In the genomic region with DNA sequence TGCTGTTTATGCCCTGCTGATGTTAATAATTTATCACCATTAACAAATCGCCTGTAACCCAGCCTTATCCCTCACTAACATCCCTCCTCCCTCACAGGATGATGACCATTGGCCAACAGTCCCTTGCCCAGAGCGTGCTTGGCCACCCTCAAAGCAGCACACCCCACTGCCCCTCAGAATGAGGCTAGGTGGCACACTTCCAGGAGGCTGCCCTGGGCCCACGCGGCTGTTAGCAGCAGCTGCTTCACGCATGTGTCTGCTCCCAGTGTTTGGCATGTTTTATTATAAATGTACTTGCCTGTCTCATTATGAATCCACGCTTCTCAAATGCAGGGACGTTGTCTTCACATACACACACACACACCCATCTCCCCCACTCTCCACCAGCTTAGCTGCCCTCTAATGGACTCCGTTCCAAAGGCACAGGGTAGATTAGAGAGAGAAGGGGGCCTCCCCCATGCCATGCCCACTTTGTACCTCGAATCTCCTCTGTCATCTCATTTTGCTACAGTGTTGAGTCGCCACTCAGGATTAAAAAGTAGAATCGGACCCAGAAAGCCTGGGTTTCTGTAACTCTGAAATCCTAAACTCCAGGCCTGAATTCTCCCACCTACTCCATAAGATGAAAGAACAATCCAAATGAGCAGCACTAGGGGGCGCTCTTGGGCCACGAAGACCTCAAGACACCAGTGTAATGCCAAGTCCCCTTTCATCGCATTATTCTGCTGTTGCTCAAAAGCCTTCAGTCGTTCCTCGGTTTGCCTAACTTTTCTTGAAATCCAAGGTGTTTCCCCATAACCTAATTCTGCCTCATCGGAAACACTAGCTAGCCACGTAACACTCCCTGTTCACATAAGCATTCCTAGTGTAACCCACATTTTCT, we compare ENCODE assay signal across 8 mouse cellular contexts. TPM values are rescaled to one million over a fixed set of nuclear protein-coding genes. Genes with fewer than 3 reads are reported as not detected.
DNase-seq lines count a peak whose midpoint lies in the region; ATAC-seq and TF ChIP-seq lines count a peak whose summit lies in the region.

No protein-coding gene starts in this region.

- H3K27me3 ChIP-seq in lung, postnatal 0 days (replicated peaks; ENCODE audit: insufficient read depth, low read length), result no peaks in the 10 kb centered on the region

- H3K27ac ChIP-seq in lung, postnatal 0 days (ENCODE audit: low read length), result peak overlapping the region; percentile 52

- TF ChIP-seq EP300 in lung, postnatal 0 days (IDR thresholded peaks at IDR 0.05), result no peak

- 0 out of 2 replicates have a peak overlapping the region, but pooled peaks have one; percentile 11 for H3K4me2 ChIP-seq in lung, postnatal 0 days (replicated peaks; ENCODE audit: low read depth, low read length)

- no peak overlapping the region for H3K4me3 ChIP-seq in lung, postnatal 0 days (ENCODE audit: low read depth, low read length)

- no peaks in the 10 kb centered on the region for H3K36me3 ChIP-seq in lung, postnatal 0 days (ENCODE audit: insufficient read depth, low read length)

- peak; percentile 93 for TF ChIP-seq CTCF in lung, postnatal 0 days (IDR thresholded peaks at IDR 0.05)

- H3K9ac ChIP-seq in lung, postnatal 0 days (replicated peaks; ENCODE audit: low read depth), result no peak overlapping the region

- WGBS in lung, postnatal 0 days, result 24% methylated on average over 18 of the region's 18 CpGs

- ATAC-seq in frontal cortex, adult (ENCODE audit: low TSS enrichment), result peak; percentile 80; the same call in 1 of the 2 replicates
- peak; percentile 53 to 81; a peak in 2 of 4 replicates for ATAC-seq in hematopoietic stem cell, adult 5-6 weeks (replicated peaks in 1 of 2; ENCODE audit: insufficient read depth in 1 of 2, low FRiP score in 2 of 2, low TSS enrichment in 1 of 2, low read depth in 1 of 2, poor library complexity in 2 of 2, severe bottlenecking in 2 of 2)
- peak; percentile 13; the same call in 1 of the 2 replicates for ATAC-seq in lung, postnatal 0 days

- peaks cover 12% of the 10 kb centered on the region; the same call in 1 of the 2 replicates for H3K4me1 ChIP-seq in lung, postnatal 0 days (ENCODE audit: insufficient read depth, low read depth, low read length)

- H3K9me3 ChIP-seq in lung, postnatal 0 days (ENCODE audit: low read length), result no peaks in the 10 kb centered on the region

- DNase-seq in T-cell, adult 2 months (ENCODE audit: low spot score), result peak; percentile 80
- peak; percentile 94 for DNase-seq in cerebellum, adult 9-10 months
- DNase-seq in layer of hippocampus, adult 9-11 months, result peak; percentile 89
- peak; percentile 92 for DNase-seq in lung, postnatal 0 days (ENCODE audit: low spot score)
- peak; percentile 84 for DNase-seq in retina, postnatal 7 days (ENCODE audit: low read depth, low spot score)
- peak; percentile 68 to 86 for DNase-seq in urinary bladder, postnatal 4 days (ENCODE audit: low spot score in 2 of 2)

RNA-seq across cellular contexts. Expression of gene Mcam, which starts 8.5 kb away (rescaled TPM):
- total RNA-seq in hematopoietic stem cell, adult 5-6 weeks (2017), result 1.1 and 6.9 TPM in 2 replicates
- polyA plus RNA-seq in lung, postnatal 0 days (2015; fragmentation: Nextera tagmentation; extraction: Ambion mirVana), result 113 and 116 TPM in 2 replicates

RNA-seq across cellular contexts. Expression of gene Rnf26, which starts 12.5 kb away (rescaled TPM):
- 10.8 and 13.0 TPM in 2 replicates for total RNA-seq in hematopoietic stem cell, adult 5-6 weeks (2017)
- polyA plus RNA-seq in lung, postnatal 0 days (2015; fragmentation: Nextera tagmentation; extraction: Ambion mirVana), result 18.8 and 19.0 TPM in 2 replicates

RNA-seq across cellular contexts. Expression of gene Gm49380, which starts 12.5 kb away (rescaled TPM):
- total RNA-seq in hematopoietic stem cell, adult 5-6 weeks (2017), result not detected in 2 replicates
- polyA plus RNA-seq in lung, postnatal 0 days (2015; fragmentation: Nextera tagmentation; extraction: Ambion mirVana), result 0.29 and 0.30 TPM in 2 replicates

RNA-seq across cellular contexts. Expression of gene C1qtnf5, which starts 18.7 kb away (rescaled TPM):
- not detected in 2 replicates for total RNA-seq in hematopoietic stem cell, adult 5-6 weeks (2017)
- polyA plus RNA-seq in lung, postnatal 0 days (2015; fragmentation: Nextera tagmentation; extraction: Ambion mirVana), result 9.8 and 10.3 TPM in 2 replicates

RNA-seq across cellular contexts. Expression of gene Mfrp, which starts 24.3 kb away (rescaled TPM):
- total RNA-seq in hematopoietic stem cell, adult 5-6 weeks (2017), result not detected in 2 replicates
- polyA plus RNA-seq in lung, postnatal 0 days (2015; fragmentation: Nextera tagmentation; extraction: Ambion mirVana), result 0.08 TPM in 1 of 2 replicates, not detected in the other

Comparison
In these comparisons a context has a peak if more than half of its experiments do, and no peak if none do; other contexts are left out.
1. ATAC-seq: peak in every context shown above with its lines; median percentile 80 in frontal cortex, adult; 67 in hematopoietic stem cell, adult 5-6 weeks; 13 in lung, postnatal 0 days.